Mouse (Mus musculus): ENCODE data around the gene Kansl2.
A peak's percentile ranks its signal among the peaks of the same experiment; 100 is the strongest.

The Kansl2 gene

GRCm38 (mm10) chr15:98533881-98534627, at the start of gene Kansl2:
Gene Kansl2, minus strand, starts transcription at chr15:98534264.
- DNase-seq (ENCODE audit: low read depth) = peak; percentile 97

- no peak for DNase-seq (ENCODE audit: low read depth)
These were observed 48.9 kb upstream of the Kansl2 start for GRCm38 (mm10) chr15:98582996-98583395.

- no peak for DNase-seq (ENCODE audit: low read depth)
These were observed 48.3 kb upstream of the Kansl2 start for GRCm38 (mm10) chr15:98582410-98582809.

- DNase-seq (ENCODE audit: low read depth) = peak; percentile 85
These were observed 45.9 kb upstream of the Kansl2 start for GRCm38 (mm10) chr15:98579795-98580464.

GRCm38 (mm10) chr15:98579310-98579709, 45.2 kb upstream of the Kansl2 start:
- no peak for DNase-seq (ENCODE audit: low read depth)

GRCm38 (mm10) chr15:98573293-98573692, 39.2 kb upstream of the Kansl2 start:
- DNase-seq (ENCODE audit: low read depth) = no peak

- no peak for DNase-seq (ENCODE audit: low read depth)
These were observed 36.9 kb upstream of the Kansl2 start, which contains the start of the genes Ccnt1 and 4930415O20Rik for GRCm38 (mm10) chr15:98570873-98571538. Gene Ccnt1, minus strand, starts transcription at chr15:98570923. Gene 4930415O20Rik, plus strand, starts transcription at chr15:98571004.

- no peak for DNase-seq (ENCODE audit: low read depth)
These were observed 35.8 kb upstream of the Kansl2 start for GRCm38 (mm10) chr15:98569795-98570365.

GRCm38 (mm10) chr15:98569216-98569615, 35.2 kb upstream of the Kansl2 start:
- DNase-seq (ENCODE audit: low read depth) = no peak

GRCm38 (mm10) chr15:98568256-98569033, 34.4 kb upstream of the Kansl2 start:
- DNase-seq (ENCODE audit: low read depth) = no peak

- peak; percentile 99 for DNase-seq (ENCODE audit: low read depth)
These were observed 33.4 kb upstream of the Kansl2 start for GRCm38 (mm10) chr15:98567278-98568134.

GRCm38 (mm10) chr15:98566973-98567277, 32.9 kb upstream of the Kansl2 start:
- DNase-seq (ENCODE audit: low read depth) = no peak

GRCm38 (mm10) chr15:98557186-98557585, 23.1 kb upstream of the Kansl2 start:
- no peak for DNase-seq (ENCODE audit: low read depth)

GRCm38 (mm10) chr15:98555881-98556280, 21.8 kb upstream of the Kansl2 start:
- DNase-seq (ENCODE audit: low read depth) = no peak

- DNase-seq (ENCODE audit: low read depth) = no peak
These were observed 18.7 kb upstream of the Kansl2 start for GRCm38 (mm10) chr15:98552758-98553157.

GRCm38 (mm10) chr15:98546843-98547242, 12.8 kb upstream of the Kansl2 start:
- DNase-seq (ENCODE audit: low read depth) = no peak

GRCm38 (mm10) chr15:98545151-98545550, 11.1 kb upstream of the Kansl2 start:
- DNase-seq (ENCODE audit: low read depth) = no peak

- no peak for DNase-seq (ENCODE audit: low read depth)
These were observed 9.3 kb upstream of the Kansl2 start for GRCm38 (mm10) chr15:98543341-98543740.

GRCm38 (mm10) chr15:98541064-98541463, 7.0 kb upstream of the Kansl2 start:
- no peak for DNase-seq (ENCODE audit: low read depth)

GRCm38 (mm10) chr15:98537923-98538322, 3.9 kb upstream of the Kansl2 start:
- no peak for DNase-seq (ENCODE audit: low read depth)
